Mouse (Mus musculus) cortical plate, adult 2 months (tissue): ENCODE results near the gene Mdh1b. TPM values are rescaled to one million over a fixed set of nuclear protein-coding genes. Genes with fewer than 3 reads are reported as not detected.

Source experiments
- H3K27ac ChIP-seq: fragments of 200-500 bp; 2 replicates; pipeline ENCODE4 v1.5.1; 2012; ENCODE audit warnings: low read length, control low read depth, inconsistent platforms; ENCODE audit not compliant: insufficient read depth
- H3K4me1 ChIP-seq: fragments of 200-500 bp; 2 replicates; pipeline ENCODE4 v1.6.1; 2011; ENCODE audit warnings: low read length; ENCODE audit not compliant: control insufficient read depth, insufficient read depth
- H3K4me3 ChIP-seq: fragments of 200-500 bp; 2 replicates; pipeline ENCODE4 v1.5.1; 2011; ENCODE audit warnings: mild to moderate bottlenecking, low read length, control low read depth; ENCODE audit not compliant: insufficient read depth
- CTCF ChIP-seq: fragments of 200-500 bp; IDR thresholded peaks from 2 replicates; pipeline ENCODE4 v1.5.1; 2011; ENCODE audit warnings: mild to moderate bottlenecking, control low read depth, low read length; ENCODE audit not compliant: insufficient read depth; ENCODE audit errors: extremely low read depth
- POLR2A ChIP-seq: fragments of 200-500 bp; IDR thresholded peaks from 2 replicates; pipeline ENCODE4 v1.6.1; 2011; ENCODE audit warnings: mild to moderate bottlenecking, low read length, control low read depth; ENCODE audit not compliant: insufficient read depth; ENCODE audit errors: extremely low read depth
- polyA plus RNA-seq: library from polyadenylated mRNA; depleted of rRNA; stranded (reverse); fragments of >200 nt; gene quantifications from 2 replicates; pipeline ENCODE4 v1.2.3, GENCODE M21; 2012; rRNA removed

The Mdh1b gene
- polyA plus RNA-seq, result 0.85 and 1.4 TPM in 2 replicates

DNA sequence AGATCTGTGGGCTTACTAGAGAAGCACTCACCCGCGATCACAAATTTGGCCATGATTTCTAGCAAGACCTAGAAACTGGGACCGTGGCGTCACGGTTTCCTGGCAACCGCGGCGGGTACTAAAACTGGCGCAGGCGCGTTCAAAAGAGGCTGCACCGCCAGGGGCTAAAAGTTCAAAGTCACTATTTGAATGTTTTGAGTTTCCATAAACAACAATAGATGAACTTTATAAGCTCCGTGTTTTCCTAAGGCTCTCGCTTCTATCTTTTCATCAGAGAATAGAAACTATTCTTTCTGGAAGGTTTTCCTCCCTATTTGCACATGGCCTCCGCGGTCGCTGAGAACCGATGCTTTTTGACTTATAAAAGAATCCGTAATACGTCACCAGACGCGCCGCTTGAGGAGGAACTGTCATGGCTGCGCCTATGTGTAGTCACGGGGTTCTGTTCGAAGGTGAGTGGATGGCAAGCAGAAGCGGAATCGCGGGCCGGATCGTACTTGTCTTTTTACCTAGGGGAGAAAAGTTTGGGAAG, at the start of gene Mdh1b, which contains the start of gene Fastkd2:
Mdh1b (minus strand) TSS at position 79 of the 532 bp plus-strand sequence.
Fastkd2 (plus strand) TSS at position 375 of the 532 bp plus-strand sequence.
- Histone ChIP-seq H3K4me3 (peak within 1 kb of the TSS; percentile 58), H3K27ac (no peak within 1 kb of the TSS), H3K4me1 (peaks cover 1% of the 10 kb centered on the region; the same call in 1 of the 2 replicates)
- TF ChIP-seq CTCF (no peak), POLR2A (peak; percentile 63)

DNA sequence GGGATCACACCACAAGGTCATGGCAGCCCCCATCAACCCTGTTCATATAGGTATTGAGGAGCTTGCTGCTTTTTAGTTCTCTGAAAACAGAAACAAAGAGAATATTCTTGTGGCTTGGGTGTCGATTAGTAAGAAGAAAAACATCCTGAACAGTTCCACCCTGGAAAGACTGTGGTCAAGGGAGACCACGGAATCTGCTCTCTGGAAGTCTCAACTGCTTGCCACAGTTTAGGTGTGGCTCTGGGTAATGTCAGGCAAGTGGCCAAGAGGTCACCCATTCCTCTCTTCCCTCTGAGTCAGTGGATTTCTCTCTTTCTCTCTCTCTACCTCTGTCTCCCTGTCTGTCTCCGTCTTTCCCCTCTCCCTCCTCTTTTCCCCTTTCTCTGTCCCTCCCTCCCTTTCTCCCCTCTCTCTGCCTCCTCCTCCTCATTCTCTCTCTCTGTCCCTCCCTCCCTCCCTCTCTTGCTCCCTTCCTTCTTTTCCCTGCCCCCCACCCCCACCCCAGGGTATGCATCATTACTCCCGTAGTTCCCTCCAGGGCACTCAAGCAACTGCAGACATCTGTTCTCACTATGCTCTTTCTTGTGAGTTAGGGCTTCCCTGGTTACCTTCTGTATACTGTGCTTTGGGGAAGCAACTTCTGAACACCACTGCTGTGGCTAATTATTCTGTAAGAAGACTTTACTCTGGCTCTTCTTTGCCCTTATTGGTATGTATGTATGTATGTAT, 46.9 kb upstream of the Mdh1b start:
- H3K4me1 ChIP-seq, result no peaks in the 10 kb centered on the region
- no peak overlapping the region for H3K27ac ChIP-seq
- TF ChIP-seq CTCF (no peak), POLR2A (no peak)
- no peak overlapping the region for H3K4me3 ChIP-seq

DNA sequence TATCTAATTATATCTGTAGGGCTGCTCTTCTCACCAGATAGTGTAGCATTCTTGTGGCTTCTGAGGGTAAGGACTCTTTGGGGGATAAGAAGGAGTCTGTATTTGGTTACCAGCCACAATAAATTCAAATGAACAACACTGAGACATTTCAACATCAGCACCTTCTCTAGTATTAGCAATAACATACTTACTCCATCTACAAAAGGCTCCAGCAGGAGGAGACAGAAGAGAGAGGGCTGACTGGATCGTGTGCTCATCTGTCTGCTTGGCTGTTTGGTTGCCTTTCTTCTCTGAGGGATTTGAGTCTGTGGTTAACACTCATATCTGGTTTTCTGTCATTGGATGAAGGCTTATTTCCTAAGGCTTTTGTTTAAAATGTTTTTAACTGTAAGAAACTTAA, 46.3 kb upstream of the Mdh1b start:
- no peak overlapping the region for H3K27ac ChIP-seq
- TF ChIP-seq CTCF (no peak), POLR2A (no peak)

DNA sequence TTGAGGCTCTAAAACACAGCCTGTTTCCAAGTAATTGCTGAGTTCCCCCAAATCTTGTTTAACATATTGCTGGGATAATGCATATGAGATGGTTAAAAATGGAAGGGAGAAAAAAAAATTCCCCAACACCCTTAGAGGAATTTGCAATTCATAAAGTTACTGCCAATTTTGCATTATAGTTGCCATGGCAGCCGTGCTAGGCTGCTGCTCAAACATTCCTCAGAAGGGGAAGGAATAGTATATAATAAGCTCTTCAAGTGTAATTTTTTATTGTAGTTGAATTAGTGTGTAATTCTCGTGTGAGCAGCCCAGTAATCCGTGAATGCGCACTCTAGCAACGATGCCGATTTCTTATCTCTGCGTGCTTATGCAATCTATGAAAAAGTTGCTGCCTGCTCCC, 40.2 kb upstream of the Mdh1b start:
- Histone ChIP-seq H3K4me3 (no peak overlapping the region), H3K4me1 (peaks cover 7% of the 10 kb centered on the region), H3K27ac (0 out of 2 replicates have a peak overlapping the region, but pooled peaks have one; percentile 21)
- no peak for TF ChIP-seq CTCF
- no peak for TF ChIP-seq POLR2A

More for the DNA sequence above, 46.3 kb upstream of the Mdh1b start:
- Histone ChIP-seq H3K4me1 (no peaks in the 10 kb centered on the region), H3K4me3 (no peak overlapping the region)

DNA sequence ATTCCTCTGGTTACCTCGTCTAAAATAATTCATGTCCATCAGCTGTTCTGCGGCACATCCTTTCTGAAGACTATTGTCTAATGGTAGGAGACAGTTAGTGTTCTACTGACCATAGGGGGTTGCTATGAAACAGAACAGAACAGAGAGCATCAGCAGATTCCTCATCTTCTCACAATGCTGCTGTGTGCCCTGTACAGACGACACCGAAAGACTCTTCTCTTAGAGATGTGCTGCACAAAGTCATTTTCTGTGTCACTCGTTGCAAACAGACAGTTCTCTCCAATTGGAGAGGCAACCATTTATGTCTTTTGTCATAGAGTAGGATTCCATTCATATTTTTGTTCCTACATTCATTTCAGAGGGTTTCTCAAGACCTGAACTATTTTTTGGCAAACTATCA, 39.0 kb upstream of the Mdh1b start, which contains the start of gene 4933402D24Rik:
4933402D24Rik (minus strand) TSS at position 101 of the 400 bp plus-strand sequence.
- H3K4me3 ChIP-seq, result no peak within 1 kb of the TSS
- TF ChIP-seq CTCF, result no peak
- no peak for TF ChIP-seq POLR2A
- H3K27ac ChIP-seq, result peak within 1 kb of the TSS; percentile 21; the same call in 1 of the 2 replicates
- peaks cover 7% of the 10 kb centered on the region for H3K4me1 ChIP-seq

DNA sequence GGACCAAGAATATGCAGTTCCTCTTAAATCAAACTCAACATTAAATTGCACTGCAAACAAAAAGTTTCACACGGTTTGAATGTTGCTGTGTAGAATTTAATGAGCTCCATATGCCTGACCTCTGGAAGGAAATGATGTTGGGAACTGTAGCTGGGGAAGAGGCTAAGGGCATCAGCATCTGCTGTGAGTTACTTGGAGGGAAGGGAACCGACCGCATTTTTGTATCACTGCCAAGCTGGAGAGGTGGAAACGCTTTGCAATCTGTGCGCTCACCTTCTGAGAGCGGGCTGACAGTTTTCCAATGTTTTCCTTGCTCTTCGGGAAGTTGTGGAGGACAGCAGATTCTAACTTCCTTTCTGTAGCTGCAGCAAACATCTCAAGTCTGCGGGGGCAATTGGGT, 38.0 kb upstream of the Mdh1b start:
- H3K4me3 ChIP-seq, result no peak overlapping the region
- peaks cover 11% of the 10 kb centered on the region for H3K4me1 ChIP-seq
- H3K27ac ChIP-seq, result no peak overlapping the region
- TF ChIP-seq POLR2A (no peak), CTCF (no peak)

DNA sequence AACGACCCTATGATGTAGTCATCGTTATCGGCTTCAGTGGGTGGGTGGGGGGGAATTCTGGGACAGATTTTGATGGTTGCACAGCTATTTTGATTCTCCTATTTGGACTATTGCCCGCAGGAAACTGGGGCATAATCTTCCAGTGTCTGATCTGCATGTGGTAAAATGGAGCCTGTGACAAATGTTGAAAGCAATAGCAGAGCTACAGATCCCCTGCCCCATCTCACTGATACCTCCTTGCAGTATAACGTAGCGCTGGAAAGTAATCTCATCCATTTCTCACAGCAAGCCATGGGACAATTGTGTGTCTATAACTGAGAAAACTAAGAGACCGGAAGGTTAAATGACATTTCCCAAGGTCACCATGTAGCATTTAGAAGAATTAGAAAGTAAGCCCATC, 34.3 kb upstream of the Mdh1b start:
- TF ChIP-seq POLR2A, result no peak
- no peak for TF ChIP-seq CTCF
- Histone ChIP-seq H3K4me1 (peaks cover 7% of the 10 kb centered on the region; the same call in 1 of the 2 replicates), H3K4me3 (no peak overlapping the region), H3K27ac (no peak overlapping the region)

DNA sequence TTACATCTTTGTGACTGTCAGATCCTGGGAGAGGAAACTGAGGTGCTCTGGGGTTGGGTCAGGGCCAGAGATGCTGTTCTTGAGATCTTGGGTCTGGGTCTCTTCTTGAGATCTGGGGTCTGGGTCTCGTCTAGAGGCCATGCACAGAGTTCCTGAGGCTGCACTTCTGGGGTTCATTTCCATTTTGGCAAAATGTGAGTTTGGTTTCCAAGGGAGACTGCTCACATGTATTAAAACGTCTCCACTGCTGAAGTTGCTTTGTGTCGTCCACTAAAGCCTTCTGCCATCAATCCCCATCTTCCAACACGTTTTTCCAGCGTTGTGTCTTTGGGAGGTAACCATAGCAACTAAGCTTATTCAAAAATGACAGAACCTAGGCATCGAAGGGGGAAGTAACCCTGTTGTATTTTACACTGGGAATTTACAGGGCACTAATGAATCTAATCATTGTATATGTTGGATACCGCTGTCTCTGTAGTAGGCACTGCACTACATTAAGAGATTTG, 33.8 kb upstream of the Mdh1b start:
- Histone ChIP-seq H3K4me3 (no peak overlapping the region), H3K27ac (no peak overlapping the region), H3K4me1 (peaks cover 7% of the 10 kb centered on the region; the same call in 1 of the 2 replicates)
- TF ChIP-seq CTCF (no peak), POLR2A (no peak)

DNA sequence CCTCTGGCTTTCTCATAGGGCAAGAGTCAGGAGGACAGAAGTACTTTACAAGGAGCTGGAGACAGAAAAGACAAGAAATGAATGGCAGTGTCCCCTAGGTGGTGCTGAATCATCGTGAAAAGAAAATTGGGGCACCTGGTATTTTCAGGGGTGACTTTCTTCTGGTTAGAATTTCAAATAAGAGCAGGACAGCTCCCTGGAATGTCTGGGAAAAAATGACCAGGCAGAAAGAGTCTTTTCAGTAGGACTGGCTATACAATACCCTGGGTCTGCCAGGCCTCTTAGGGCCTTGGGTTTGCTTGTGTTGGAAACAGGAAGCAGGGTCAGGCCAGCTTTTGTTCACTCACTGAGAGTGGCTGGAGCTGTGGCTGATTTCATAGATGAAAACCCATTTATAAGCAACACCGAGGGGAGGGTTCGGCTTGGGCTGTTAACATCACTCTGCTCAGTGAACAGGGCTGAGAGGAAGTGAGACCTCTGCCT, 33.1 kb upstream of the Mdh1b start:
- Histone ChIP-seq H3K4me3 (no peak overlapping the region), H3K27ac (no peak overlapping the region), H3K4me1 (peaks cover 5% of the 10 kb centered on the region; the same call in 1 of the 2 replicates)
- TF ChIP-seq CTCF (peak; percentile 70), POLR2A (no peak)

DNA sequence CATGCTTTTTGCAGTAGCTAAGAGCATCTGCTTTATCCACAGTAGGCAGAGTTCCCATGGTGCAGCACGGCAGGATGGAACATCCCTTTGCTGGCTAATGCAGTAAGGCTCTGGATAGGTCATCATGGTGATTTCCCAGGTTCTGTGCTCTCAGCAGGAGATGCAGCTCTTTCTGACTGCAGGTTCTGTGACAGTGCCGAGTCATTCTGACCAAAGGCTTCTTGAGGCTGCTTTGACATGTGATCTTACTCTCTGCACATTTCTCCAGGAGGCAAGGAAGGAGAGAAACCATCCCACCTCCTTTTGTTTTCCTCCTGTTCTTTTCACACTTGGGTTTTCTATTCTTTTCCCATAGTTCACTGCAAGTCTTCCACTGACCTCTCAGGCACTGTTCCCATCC, 25.9 kb upstream of the Mdh1b start:
- Histone ChIP-seq H3K4me1 (no peaks in the 10 kb centered on the region), H3K4me3 (no peak overlapping the region), H3K27ac (no peak overlapping the region)
- no peak for TF ChIP-seq CTCF
- TF ChIP-seq POLR2A, result no peak
